Mouse (Mus musculus) testis, postnatal 14 days (tissue): Measurements from ENCODE around the gene Dhx16.
"Not testable (repeated sequence)": the region's sequence is repeated elsewhere in the genome, so short reads cannot be mapped to it uniquely, and the experiment has no call there.

ENCODE experiments used
- DNase-seq: peaks from one replicate; pipeline ENCODE4 v3.0.0; 2021; ENCODE audit warnings: low spot score

Dhx16 gene

GRCm38 (mm10) chr17:35921710-35922109 lies 42.1 kb downstream of the Dhx16 start:
- no peak for DNase-seq

GRCm38 (mm10) chr17:35922566-35922965 lies 42.9 kb downstream of the Dhx16 start:
- DNase-seq = no peak

- no peak for DNase-seq
Observed at GRCm38 (mm10) chr17:35923281-35923680, 43.7 kb downstream of the Dhx16 start.

GRCm38 (mm10) chr17:35927471-35927870 lies 47.9 kb downstream of the Dhx16 start:
- no peak for DNase-seq

- no peak for DNase-seq
Observed at GRCm38 (mm10) chr17:35929534-35929933, 49.9 kb downstream of the Dhx16 start.

- DNase-seq = no peak
Observed at GRCm38 (mm10) chr17:35930627-35931026, 51.0 kb downstream of the Dhx16 start.

- no peak for DNase-seq
Observed at GRCm38 (mm10) chr17:35932608-35933007, 53.0 kb downstream of the Dhx16 start.

- DNase-seq = not testable (repeated sequence)
Observed at GRCm38 (mm10) chr17:35935763-35936162, 56.1 kb downstream of the Dhx16 start.

GRCm38 (mm10) chr17:35937700-35938348 lies 58.2 kb downstream of the Dhx16 start:
- DNase-seq = no peak

GRCm38 (mm10) chr17:35939108-35939507 lies 59.5 kb downstream of the Dhx16 start:
- DNase-seq = no peak

- DNase-seq = no peak
Observed at GRCm38 (mm10) chr17:35939941-35940340, 60.3 kb downstream of the Dhx16 start.
